Mouse (Mus musculus): ENCODE results near the gene Ints3.
"Not testable (repeated sequence)": the region's sequence is repeated elsewhere in the genome, so short reads cannot be mapped to it uniquely, and the experiment has no call there.

Ints3 gene

GRCm38 (mm10) chr3:90357959-90358358 lies 75.5 kb downstream of the Ints3 start:
- no peak for DNase-seq (ENCODE audit: low read depth)

- no peak for DNase-seq (ENCODE audit: low read depth)
Observed at GRCm38 (mm10) chr3:90347847-90348246, 85.6 kb downstream of the Ints3 start.

GRCm38 (mm10) chr3:90342853-90343252 lies 90.6 kb downstream of the Ints3 start:
- not testable (repeated sequence) for DNase-seq (ENCODE audit: low read depth)
